Mouse (Mus musculus): ENCODE results near the gene Gm28041.
A peak's percentile ranks its signal among the peaks of the same experiment; 100 is the strongest.
"Not testable (repeated sequence)": the region's sequence is repeated elsewhere in the genome, so short reads cannot be mapped to it uniquely, and the experiment has no call there.

Gm28041 gene

DNA sequence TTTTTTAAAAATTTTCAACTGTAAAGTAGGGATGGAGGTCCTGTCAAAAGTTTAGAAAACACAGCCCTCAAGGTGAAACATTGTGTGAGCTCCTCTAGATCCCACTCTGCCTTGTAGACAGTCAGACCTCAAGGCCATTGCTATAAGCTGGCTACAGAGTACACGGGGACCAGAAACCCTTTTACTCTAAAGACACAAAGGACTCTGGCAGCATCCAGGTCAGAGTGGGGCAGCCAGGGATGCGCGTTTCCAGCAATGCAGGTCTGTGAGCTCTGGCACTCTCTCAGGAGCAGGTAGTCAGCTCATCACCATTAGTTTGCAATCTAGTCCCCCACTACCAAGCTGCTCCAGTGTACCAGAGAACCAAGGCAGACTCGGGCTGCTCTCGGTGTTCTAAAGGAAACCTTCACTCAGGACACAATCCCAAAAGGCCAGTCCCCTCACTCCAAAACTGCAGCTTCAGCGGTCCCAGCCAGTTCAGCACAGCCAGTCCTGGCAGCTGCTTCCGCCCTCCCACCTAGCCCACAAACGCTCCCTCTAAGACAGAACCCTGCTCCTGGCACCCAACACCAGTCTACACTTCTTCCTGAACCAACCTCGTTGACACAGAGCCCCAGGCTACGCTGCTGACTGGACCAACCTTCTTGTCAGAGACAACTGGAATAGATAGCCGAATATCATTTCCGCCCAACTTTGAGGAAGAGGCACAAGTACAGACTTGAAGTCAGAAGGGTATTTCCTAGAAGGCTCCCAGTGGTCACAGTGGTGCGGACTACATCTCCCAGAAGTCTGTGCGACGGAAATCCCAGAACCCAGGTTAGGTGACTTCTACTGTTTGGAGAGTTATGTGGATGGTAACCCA lies at the start of gene Gm28041, which contains the start of gene Zfp456:
TSS of gene Gm28041 (minus strand) at position 684 of the 862 bp plus-strand sequence.
TSS of gene Zfp456 (minus strand) at position 761 of the 862 bp plus-strand sequence.
- peak; percentile 14 to 32 for DNase-seq (ENCODE audit: low spot score in 2 of 2)

GRCm38 (mm10) chr13:67422532-67422931 lies 47.0 kb upstream of the Gm28041 start:
- not testable (repeated sequence) for DNase-seq (ENCODE audit: low spot score in 2 of 2)

DNA sequence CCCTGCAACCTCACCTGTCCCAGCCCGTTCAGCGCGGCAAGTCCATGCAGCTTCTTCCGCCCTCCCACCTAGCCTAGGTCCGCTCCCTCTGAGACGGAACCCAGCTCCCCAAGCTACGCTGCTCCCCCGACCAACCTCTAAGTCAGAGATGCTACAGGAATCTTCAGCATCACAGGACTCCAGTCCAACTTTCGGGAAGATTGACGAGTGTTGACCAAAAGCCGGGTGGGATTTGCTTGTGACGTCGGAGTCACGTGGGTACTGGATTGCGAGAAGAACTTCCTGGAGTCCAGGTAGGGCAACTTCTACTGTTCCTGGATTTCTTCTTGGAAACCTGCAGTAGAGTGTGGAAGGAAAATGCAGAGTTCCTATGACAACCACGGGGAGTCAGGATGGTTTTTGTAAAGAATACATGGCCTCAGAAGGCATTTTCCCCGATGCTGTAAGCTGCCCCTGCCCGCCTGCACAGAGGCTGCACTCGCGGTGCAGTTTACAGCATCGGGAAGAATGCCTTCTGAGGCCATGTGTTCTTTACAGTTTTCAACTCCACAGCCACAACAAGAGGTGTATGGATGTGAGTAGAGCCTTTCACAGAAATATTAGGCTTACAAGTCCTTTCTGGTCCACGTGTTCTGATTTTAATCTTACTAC lies 45.8 kb upstream of the Gm28041 start, which contains the start of gene Zfp459:
TSS of gene Zfp459 (minus strand) at position 212 of the 651 bp plus-strand sequence.
- DNase-seq (ENCODE audit: low spot score in 2 of 2) = peak; percentile 10 to 45

GRCm38 (mm10) chr13:67420558-67421206 lies 45.1 kb upstream of the Gm28041 start:
- DNase-seq (ENCODE audit: low spot score in 2 of 2) = no peak

- no peak for DNase-seq (ENCODE audit: low spot score in 2 of 2)
These were observed 41.3 kb upstream of the Gm28041 start for GRCm38 (mm10) chr13:67416811-67417210.

GRCm38 (mm10) chr13:67415759-67416158 lies 40.2 kb upstream of the Gm28041 start:
- no peak for DNase-seq (ENCODE audit: low spot score in 2 of 2)

GRCm38 (mm10) chr13:67413634-67414033 lies 38.1 kb upstream of the Gm28041 start:
- not testable (repeated sequence) for DNase-seq (ENCODE audit: low spot score in 2 of 2)

GRCm38 (mm10) chr13:67399183-67399903 lies 23.8 kb upstream of the Gm28041 start, which contains the start of gene Zfp429:
TSS of gene Zfp429 (minus strand) at chr13:67399819.
- DNase-seq (ENCODE audit: low spot score in 2 of 2) = peak; percentile 56 to 69

GRCm38 (mm10) chr13:67376255-67376654 lies 722 bp upstream of the Gm28041 start:
- DNase-seq (ENCODE audit: low spot score in 2 of 2) = not testable (repeated sequence)

DNA sequence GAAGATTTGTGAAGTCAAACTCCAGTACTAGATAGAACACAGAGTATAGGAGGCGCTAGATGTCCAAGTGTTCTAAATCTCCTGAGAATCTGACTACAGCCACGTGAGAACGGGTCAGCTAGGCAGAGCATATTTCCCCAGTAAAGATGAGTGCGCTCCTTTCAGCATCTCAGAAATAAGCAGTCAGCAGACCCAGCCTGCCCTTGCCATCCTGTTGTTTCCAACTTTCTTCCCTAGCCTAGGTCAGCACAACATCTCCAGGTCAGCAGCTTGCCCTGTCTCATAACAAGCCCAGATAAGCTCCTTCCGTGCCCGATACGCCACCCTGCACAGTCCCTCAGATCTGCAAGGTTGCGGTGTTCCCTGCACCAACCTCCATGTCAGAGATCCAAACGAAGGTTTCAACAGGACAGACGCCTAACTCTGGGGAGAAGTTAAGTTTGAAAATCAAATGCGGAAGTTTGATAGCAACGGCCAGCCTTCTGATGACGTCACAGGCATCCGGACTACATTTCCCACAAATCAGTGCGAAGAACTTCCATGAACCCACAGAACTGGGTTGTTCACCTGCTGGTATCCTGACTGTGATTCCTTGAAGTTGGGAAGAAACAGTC lies 15.3 kb downstream of the Gm28041 start, which contains the start of the genes Gm28044 and Zfp953:
TSS of gene Gm28044 (minus strand) at position 406 of the 614 bp plus-strand sequence.
TSS of gene Zfp953 (minus strand) at position 475 of the 614 bp plus-strand sequence.
- peak; percentile 83 to 91 for DNase-seq (ENCODE audit: low spot score in 2 of 2)

DNA sequence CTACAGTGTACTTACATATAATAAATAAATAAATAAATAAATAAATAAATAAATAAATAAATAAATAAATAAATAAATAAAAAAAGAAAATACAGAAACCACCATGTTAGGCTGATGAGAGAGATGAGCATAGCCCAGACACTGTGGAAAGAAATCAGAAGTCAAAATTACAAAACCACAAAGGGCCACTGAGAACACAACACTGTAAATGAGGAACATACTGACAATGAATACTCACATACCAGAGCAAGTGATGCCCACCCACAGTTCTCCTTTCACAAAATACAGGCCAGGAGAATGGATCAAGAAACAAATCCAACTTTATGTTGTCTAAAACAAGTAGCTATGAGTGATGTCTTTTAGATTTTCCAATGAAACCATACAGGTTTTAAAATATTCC lies 23.7 kb downstream of the Gm28041 start:
- no peak for DNase-seq (ENCODE audit: low spot score in 2 of 2)

- no peak for DNase-seq (ENCODE audit: low spot score in 2 of 2)
These were observed 32.1 kb downstream of the Gm28041 start for GRCm38 (mm10) chr13:67343422-67343821.

DNA sequence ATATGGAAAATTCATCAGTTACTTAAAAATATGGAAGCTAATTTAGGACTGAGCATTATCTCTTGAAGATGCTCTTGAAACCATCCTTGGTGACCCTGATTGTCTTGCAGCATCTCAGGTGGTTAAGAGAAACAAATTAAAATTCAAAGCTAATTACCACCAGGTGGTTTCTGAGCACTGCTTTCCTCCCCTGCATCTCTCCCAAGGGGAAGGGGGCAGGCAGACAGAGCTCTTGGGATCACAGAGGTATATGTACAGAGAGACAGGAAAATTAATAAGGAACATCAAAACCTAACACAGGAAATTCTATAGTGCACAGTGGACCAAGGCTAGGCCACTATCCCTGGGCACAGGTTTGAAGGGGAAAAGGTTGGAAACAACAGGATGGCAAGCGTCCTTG lies 42.7 kb downstream of the Gm28041 start:
- DNase-seq (ENCODE audit: low spot score in 2 of 2) = no peak

DNA sequence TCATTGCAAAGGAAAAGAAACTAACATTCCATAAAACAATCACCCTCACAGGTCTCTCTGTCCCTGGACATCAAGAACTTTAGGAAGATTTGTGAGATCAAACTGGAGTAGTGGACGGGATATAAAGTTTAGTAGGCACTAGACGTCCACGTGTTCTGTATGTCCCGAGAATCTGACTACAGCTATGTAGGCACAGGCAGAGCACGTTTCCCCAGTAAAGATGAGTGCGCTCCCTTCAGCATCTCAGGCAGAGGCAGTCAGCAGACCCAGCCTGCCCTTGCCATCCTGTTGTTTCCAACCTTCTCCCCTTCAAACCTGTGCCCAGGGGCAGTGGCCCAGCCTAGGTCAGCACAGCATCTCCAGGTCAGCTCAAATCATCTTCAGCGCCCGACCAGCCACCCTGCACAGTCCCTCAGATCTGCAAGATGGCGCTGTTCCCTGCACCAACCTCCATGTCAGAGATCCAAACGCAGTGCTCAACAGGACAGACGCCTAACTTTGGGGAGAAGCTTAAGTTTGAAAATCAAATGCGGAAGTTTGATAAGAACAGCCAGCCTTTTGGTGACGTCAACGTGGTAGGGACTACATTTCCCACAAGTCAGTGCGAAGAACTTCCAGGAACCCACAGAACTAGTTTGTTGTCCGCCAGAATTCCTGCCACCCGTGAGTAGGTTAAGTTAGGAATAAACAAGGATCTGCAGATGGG lies 43.4 kb downstream of the Gm28041 start, which contains the start of gene Zfp595:
TSS of gene Zfp595 (minus strand) at position 552 of the 706 bp plus-strand sequence.
- peak; percentile 76 to 85 for DNase-seq (ENCODE audit: low spot score in 2 of 2)

DNA sequence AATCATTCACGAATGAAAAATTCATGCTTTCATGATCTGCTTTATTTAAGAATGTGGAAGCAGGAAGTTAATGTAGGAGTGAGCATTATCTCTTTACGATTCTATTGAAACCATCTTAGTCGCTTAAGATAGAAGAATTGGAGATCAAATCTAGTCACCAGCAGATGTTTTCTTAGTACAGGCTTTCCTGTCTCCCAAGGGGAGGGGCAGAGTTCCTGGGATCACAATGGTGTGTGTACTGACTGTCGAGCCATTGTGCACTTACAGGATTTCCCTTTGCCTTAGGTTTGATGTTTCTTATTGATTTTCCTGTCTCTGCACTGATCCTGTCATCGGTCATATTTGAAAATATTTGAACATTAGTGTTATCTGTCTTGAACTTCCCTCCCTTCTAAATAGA lies 68.8 kb downstream of the Gm28041 start:
- no peak for DNase-seq (ENCODE audit: low spot score in 2 of 2)

DNA sequence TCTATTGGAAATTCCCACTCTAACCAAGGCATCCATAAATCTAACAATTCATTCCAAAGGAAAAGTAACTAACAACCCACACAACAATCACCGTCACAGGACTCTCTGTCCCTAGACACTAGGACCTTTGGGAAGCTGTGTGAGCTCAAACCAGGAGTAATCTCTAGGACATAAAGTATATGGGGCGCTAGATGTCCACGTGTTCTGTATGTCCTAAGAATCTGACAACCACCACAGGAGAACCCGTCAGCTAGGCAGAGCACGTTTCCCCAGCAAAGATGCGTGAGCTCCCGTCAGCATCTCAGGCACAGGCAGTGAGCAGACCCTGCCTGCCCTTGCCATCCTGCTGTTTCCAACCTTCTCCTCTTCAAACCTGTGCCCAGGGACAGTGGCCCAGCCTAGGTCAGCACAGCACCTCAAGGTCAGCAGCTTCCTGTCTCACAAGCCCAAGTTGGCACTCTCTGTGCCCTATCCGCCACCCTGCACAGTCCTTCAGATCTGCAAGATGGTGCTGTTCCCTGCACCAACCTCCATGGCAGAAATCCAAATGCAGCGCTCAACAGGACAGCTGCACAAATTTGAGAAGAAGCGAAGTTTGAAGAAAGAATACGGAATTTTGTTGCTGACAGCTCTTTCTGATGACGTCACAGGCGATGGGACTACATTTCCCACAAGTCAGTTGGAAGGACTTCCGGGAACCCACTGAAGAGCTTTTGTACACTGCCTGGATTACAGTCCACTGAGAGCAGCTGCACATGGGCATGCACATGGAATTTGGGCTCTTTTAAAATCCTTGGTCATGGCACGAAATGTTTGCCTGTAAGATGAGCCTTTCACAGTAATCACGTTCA lies 69.5 kb downstream of the Gm28041 start, which contains the start of gene Zfp457:
TSS of gene Zfp457 (minus strand) at position 664 of the 851 bp plus-strand sequence.
- DNase-seq (ENCODE audit: low spot score in 2 of 2) = peak; percentile 86 to 95
